Mouse (Mus musculus) spleen, adult 2 months (tissue): ENCODE measurements around the gene Rnpep. TPM values are rescaled to one million over a fixed set of nuclear protein-coding genes. Genes with fewer than 3 reads are reported as not detected.

Experiments used
- DNase-seq, 2 experiments: peaks; one replicate each; pipeline versions ENCODE4 v3.0.0 to v3.0.0-alpha.2; 2012 to 2021; ENCODE audit warnings: low spot score in 2 of 2, low read depth in 1 of 2
- H3K27ac ChIP-seq: fragments of 200-500 bp; 2 replicates; pipeline ENCODE4 v1.5.1; 2012; ENCODE audit warnings: low read length, inconsistent platforms; ENCODE audit not compliant: insufficient read depth
- H3K27me3 ChIP-seq: fragments of 200-500 bp; 2 replicates; pipeline ENCODE4 v1.6.1; 2012; ENCODE audit warnings: mild to moderate bottlenecking, moderate library complexity, low read length, inconsistent platforms; ENCODE audit not compliant: control insufficient read depth, insufficient read depth
- H3K36me3 ChIP-seq: fragments of 200-500 bp; 2 replicates; pipeline ENCODE4 v1.6.1; 2012; ENCODE audit warnings: mild to moderate bottlenecking, low read length, inconsistent platforms; ENCODE audit not compliant: control insufficient read depth, insufficient read depth
- H3K4me1 ChIP-seq: fragments of 200-500 bp; 2 replicates; pipeline ENCODE4 v1.6.1; 2011; ENCODE audit warnings: inconsistent platforms; ENCODE audit not compliant: control insufficient read depth, insufficient read depth, insufficient read length
- H3K4me3 ChIP-seq: fragments of 200-500 bp; 2 replicates; pipeline ENCODE4 v1.5.1; 2011; ENCODE audit warnings: mild to moderate bottlenecking, inconsistent platforms; ENCODE audit not compliant: insufficient read depth, insufficient read length; ENCODE audit errors: extremely low read depth
- CTCF ChIP-seq: fragments of 200-500 bp; IDR thresholded peaks from 2 replicates; pipeline ENCODE4 v1.5.1; 2011; ENCODE audit warnings: mild to moderate bottlenecking, inconsistent platforms; ENCODE audit not compliant: insufficient read depth, insufficient read length, insufficient replicate concordance; ENCODE audit errors: extremely low read depth
- POLR2A ChIP-seq: fragments of 200-500 bp; IDR thresholded peaks from 2 replicates; pipeline ENCODE4 v1.6.1; 2011; ENCODE audit warnings: low read depth, low read length, inconsistent platforms
- WGBS: fragments of 180-500 bp; shearing (Covaris S2); methylation state at CpG from one replicate; pipeline ENCODE4 v1.1.7; 2018; 5-methylcytosine and 5-hydroxymethylcytosine counted together
- polyA plus RNA-seq: library from polyadenylated mRNA; depleted of rRNA; stranded (reverse); fragments of >200 nt; gene quantifications from 2 replicates; pipeline ENCODE4 v1.2.3, GENCODE M21; 2012

The Rnpep gene
- polyA plus RNA-seq, 1 experiment: 17.8 TPM

- WGBS: under 1% methylated on average over 51 of the region's 51 CpGs
- Histone ChIP-seq H3K27me3 (no peaks in the 10 kb centered on the region), H3K4me1 (peaks cover 2% of the 10 kb centered on the region; the same call in 1 of the 2 replicates), H3K36me3 (peaks cover 2% of the 10 kb centered on the region; the same call in 1 of the 2 replicates), H3K27ac (peak within 1 kb of the TSS; percentile 30), H3K4me3 (peak within 1 kb of the TSS; percentile 89)
- TF ChIP-seq CTCF: no peak
- TF ChIP-seq POLR2A: peak; percentile 5; the same call in 1 of the 2 replicates
- DNase-seq: peak; percentile 79 to 86
Measured at GRCm38 (mm10) chr1:135313284-135314031, 29.6 kb upstream of the Rnpep start, which contains the start of gene Timm17a. Gene Timm17a (minus strand): TSS chr1:135313778.

- WGBS: 87% methylated on average over 4 of the region's 4 CpGs
- TF ChIP-seq CTCF: no peak
- no peak for TF ChIP-seq POLR2A
- no peak overlapping the region for H3K4me3 ChIP-seq
- H3K36me3 ChIP-seq: peaks cover 5% of the 10 kb centered on the region; the same call in 1 of the 2 replicates
- no peak overlapping the region for H3K27ac ChIP-seq
- H3K27me3 ChIP-seq: no peaks in the 10 kb centered on the region
- peaks cover 2% of the 10 kb centered on the region; the same call in 1 of the 2 replicates for H3K4me1 ChIP-seq
- no peak for DNase-seq
Measured at GRCm38 (mm10) chr1:135312201-135312600, 28.3 kb upstream of the Rnpep start.

GRCm38 (mm10) chr1:135311356-135311755, 27.5 kb upstream of the Rnpep start:
- WGBS: 82% methylated on average over 6 of the region's 6 CpGs
- peaks cover 2% of the 10 kb centered on the region; the same call in 1 of the 2 replicates for H3K4me1 ChIP-seq
- no peak overlapping the region for H3K27ac ChIP-seq
- TF ChIP-seq POLR2A (no peak), CTCF (no peak)
- no peaks in the 10 kb centered on the region for H3K27me3 ChIP-seq
- no peak for DNase-seq
- no peak overlapping the region for H3K4me3 ChIP-seq
- H3K36me3 ChIP-seq: peaks cover 7% of the 10 kb centered on the region

GRCm38 (mm10) chr1:135290908-135291307, 7.0 kb upstream of the Rnpep start:
- Histone ChIP-seq H3K4me1 (no peaks in the 10 kb centered on the region), H3K27me3 (no peaks in the 10 kb centered on the region), H3K36me3 (peaks cover 4% of the 10 kb centered on the region), H3K4me3 (no peak overlapping the region), H3K27ac (no peak overlapping the region)
- TF ChIP-seq CTCF (no peak), POLR2A (no peak)
- 90% methylated on average over 5 of the region's 5 CpGs for WGBS
- no peak for DNase-seq

- TF ChIP-seq CTCF: no peak
- TF ChIP-seq POLR2A: no peak
- Histone ChIP-seq H3K27ac (no peak overlapping the region), H3K4me1 (no peaks in the 10 kb centered on the region), H3K4me3 (no peak overlapping the region), H3K27me3 (no peaks in the 10 kb centered on the region; the same call in 1 of the 2 replicates), H3K36me3 (no peaks in the 10 kb centered on the region)
- DNase-seq: no peak
- WGBS: 89% methylated on average over 2 of the region's 2 CpGs
Measured at GRCm38 (mm10) chr1:135286311-135286710, 2.4 kb upstream of the Rnpep start.

- peak in 1 of 2 experiments; percentile 10 for DNase-seq
- Histone ChIP-seq H3K36me3 (peaks cover 3% of the 10 kb centered on the region), H3K4me1 (no peaks in the 10 kb centered on the region), H3K27ac (peak overlapping the region; percentile 75), H3K27me3 (no peaks in the 10 kb centered on the region; the same call in 1 of the 2 replicates), H3K4me3 (peak overlapping the region; percentile 89)
- TF ChIP-seq CTCF (no peak), POLR2A (no peak)
- under 1% methylated on average over 48 of the region's 48 CpGs for WGBS
Measured at GRCm38 (mm10) chr1:135283287-135283825, 528 bp downstream of the Rnpep start.
